Mouse (Mus musculus): ENCODE results near the gene Synm.

DNA sequence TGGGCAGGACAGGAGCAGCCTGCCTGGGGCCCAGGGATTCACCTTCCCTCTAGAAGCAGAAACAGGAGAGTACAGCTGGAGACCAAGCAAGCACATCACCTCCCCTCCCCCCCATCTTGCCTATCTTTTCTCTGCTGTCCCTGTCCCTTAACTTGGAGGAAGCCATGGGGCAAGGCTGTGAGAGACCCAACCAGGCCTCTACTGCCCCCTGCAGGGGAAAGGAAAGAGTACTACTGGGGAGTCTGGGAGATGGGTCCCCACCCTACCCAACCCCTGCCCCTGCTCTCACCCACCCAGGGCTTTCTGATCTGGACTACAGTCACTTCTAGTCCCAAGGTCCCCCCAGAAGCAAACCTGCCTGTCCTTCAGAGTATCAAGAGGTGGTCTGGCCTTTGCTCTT is 58.7 kb downstream of the Synm start:
- TF ChIP-seq EP300 (IDR thresholded peaks at IDR 0.05) (no peak), CTCF (IDR thresholded peaks at IDR 0.05) (peak; percentile 79)
